Mouse (Mus musculus) C2C12 (cell line): ENCODE data around the gene Tssk6.

Source experiments
- CTCF ChIP-seq: IDR thresholded peaks from one replicate; pipeline ENCODE4 v1.5.1; 2011; ENCODE audit not compliant: control insufficient read depth, insufficient read depth, insufficient read length
- MAX ChIP-seq: IDR thresholded peaks from one replicate; pipeline ENCODE4 v1.6.1; 2011; ENCODE audit warnings: mild to moderate bottlenecking, control low read depth
- MYOD1 ChIP-seq: IDR thresholded peaks from one replicate; pipeline ENCODE4 v1.6.1; 2011; ENCODE audit warnings: low read depth; ENCODE audit not compliant: control insufficient read depth, insufficient read length
- USF1 ChIP-seq: IDR thresholded peaks from one replicate; pipeline ENCODE4 v1.6.1; 2011; ENCODE audit warnings: low read depth, mild to moderate bottlenecking, control low read depth, moderate library complexity

DNA sequence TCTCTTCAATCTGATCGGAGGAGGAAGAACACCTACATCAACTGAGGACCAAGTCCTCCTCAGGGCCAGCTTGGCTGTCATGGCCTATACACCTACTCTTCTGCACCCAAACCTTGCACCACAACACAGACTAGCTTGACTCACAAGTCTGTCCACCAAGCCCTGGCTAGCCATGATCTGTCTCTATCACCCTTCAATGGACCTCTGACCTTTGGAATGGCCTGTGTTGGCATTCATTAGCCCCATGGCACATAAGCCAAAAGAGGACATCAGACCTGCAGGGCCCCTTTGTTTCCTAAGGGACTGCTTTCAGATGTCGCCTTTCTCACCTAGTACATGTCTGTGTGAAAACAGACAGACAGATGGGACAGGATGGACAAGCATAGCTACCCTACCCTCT is 19.2 kb downstream of the Tssk6 start:
- TF ChIP-seq CTCF (no peak), MAX (no peak), MYOD1 (no peak), USF1 (no peak)
